Mouse (Mus musculus) embryonic fibroblast, embryonic 13.5 days (primary cell): Measurements from ENCODE around the gene Xk.
"Not testable (repeated sequence)": the region's sequence is repeated elsewhere in the genome, so short reads cannot be mapped to it uniquely, and the experiment has no call there.

ENCODE experiments used
- CTCF ChIP-seq: IDR thresholded peaks from 2 replicates; pipeline ENCODE4 v1.5.1; 2011; ENCODE audit warnings: mild to moderate bottlenecking, control low read depth, low read length, moderate library complexity, borderline replicate concordance; ENCODE audit not compliant: insufficient read depth
- POLR2A ChIP-seq: IDR thresholded peaks from 2 replicates; pipeline ENCODE4 v1.6.1; 2011; ENCODE audit warnings: low read depth, mild to moderate bottlenecking, control low read depth, low read length, moderate library complexity

DNA sequence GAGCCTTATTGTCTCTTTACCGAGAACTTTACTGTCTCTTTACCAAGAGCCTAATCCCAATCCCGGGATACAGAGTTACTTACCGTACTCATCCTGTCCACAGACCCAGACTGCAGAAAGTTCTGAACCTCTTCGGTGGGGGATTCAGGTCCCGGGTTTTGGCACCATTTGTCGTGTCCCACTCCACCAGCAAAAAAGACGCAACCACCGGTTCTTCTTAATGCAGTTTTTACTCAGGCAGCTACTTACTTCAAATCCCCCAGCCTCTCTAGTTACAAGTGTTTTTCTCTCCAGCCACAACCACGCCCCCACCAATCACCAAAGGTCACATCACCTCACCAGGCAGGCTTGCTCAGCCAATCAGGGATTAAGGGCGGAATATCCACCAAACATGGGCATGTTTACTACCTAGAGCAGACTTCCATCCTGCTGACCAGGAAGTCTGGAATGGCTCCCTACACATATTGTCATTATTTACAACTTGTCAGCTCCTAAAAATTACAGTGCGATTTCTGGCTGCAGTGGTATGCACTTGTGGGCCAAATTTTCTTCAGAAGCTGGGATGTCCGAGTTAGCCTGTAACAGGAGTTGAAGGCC lies 59.9 kb downstream of the Xk start:
- not testable (repeated sequence) for TF ChIP-seq POLR2A, CTCF
